Mouse (Mus musculus): ENCODE data around the gene Fbxl19. TPM values are rescaled to one million over a fixed set of nuclear protein-coding genes. Genes with fewer than 3 reads are reported as not detected.
A peak's percentile ranks its signal among the peaks of the same experiment; 100 is the strongest.

The Fbxl19 gene
- total and polyA plus RNA-seq, 3 experiments = 22.4 to 31.7 (median 28.2) TPM

DNA sequence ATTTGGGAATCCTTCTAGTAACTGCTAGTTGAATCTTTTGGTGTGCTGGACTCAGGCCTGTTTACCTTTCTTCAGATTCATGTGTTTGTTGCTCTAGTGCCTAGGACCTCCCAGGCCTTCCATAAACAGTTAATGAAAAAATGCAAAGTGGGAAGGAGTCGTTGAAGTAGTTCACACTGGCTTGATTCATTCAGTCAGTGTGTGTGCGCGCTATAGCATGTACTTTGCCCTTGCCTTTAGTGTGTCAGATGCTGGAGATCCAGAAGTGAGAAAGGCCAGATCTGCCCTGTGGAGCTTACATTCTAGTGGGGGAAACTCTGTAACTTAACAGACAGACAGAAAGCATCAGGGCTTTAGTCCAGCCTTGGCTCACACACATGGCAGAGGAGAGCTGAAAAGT lies 16.1 kb downstream of the Fbxl19 start:
- Histone ChIP-seq H3K27me3 (replicated peaks) (no peaks in the 10 kb centered on the region), H3K4me3 (replicated peaks in 1 of 3; ENCODE audit: low read depth in 2 of 3, low read length in 2 of 3, poor library complexity in 1 of 3) (no peak overlapping the region), H3K9ac (ENCODE audit: insufficient read depth, low read depth) (no peak overlapping the region), H3K4me1 (ENCODE audit: control insufficient read depth in 1 of 2, insufficient read depth in 2 of 2) (peaks cover 0 to 38% of the 10 kb centered on the region in 2 experiments; a peak in 2 of 4 replicates), H3K27ac (ENCODE audit: insufficient read depth, low read depth) (no peak overlapping the region), H3K4me2 (ENCODE audit: insufficient read depth, low read depth, poor library complexity, severe bottlenecking) (no peak overlapping the region), H3K36me3 (replicated peaks in 1 of 2; ENCODE audit: control insufficient read depth in 1 of 2, insufficient read depth in 1 of 2, low read length in 1 of 2) (peaks cover 24 to 67% of the 10 kb centered on the region in 2 experiments), H3K79me2 (replicated peaks; ENCODE audit: control insufficient read depth, extremely low read depth, insufficient read depth, poor library complexity, severe bottlenecking) (no peaks in the 10 kb centered on the region), H3K9me3 (replicated peaks; ENCODE audit: low read length) (no peaks in the 10 kb centered on the region)
- no peak for DNase-seq (ENCODE audit: extremely low read depth)
- in situ Hi-C loops (cut with MboI; ENCODE audit: low pct_ligation_motif_present, low pct_unique_long_range_greater_than_20kb, low sequenced_read_pairs) (loop anchor here (5.0 to 25.0 kb wide), 2 partner anchors 398 to 658 kb away; no protein-coding TSS in a partner anchor), dilution Hi-C loops (cut with MboI; ENCODE audit: extremely low pct_ligation_motif_present, extremely low pct_unique_long_range_greater_than_20kb, low sequenced_read_pairs) (no loop called here)
- TF ChIP-seq ELF1 (IDR thresholded peaks at IDR 0.05; ENCODE audit: low read depth, low read length) (no peak), RCOR1 (conservative IDR thresholded peaks at IDR 0.05; ENCODE audit: low read depth, low read length) (no peak), UBTF (IDR thresholded peaks at IDR 0.05; ENCODE audit: low read depth, low read length) (no peak), HCFC1 (IDR thresholded peaks at IDR 0.05; ENCODE audit: low read depth, low read length) (no peak), ZNF384 (IDR thresholded peaks at IDR 0.05; ENCODE audit: low read depth, low read length) (no peak), CHD2 (IDR thresholded peaks at IDR 0.05; ENCODE audit: low read length) (no peak), TBP (conservative IDR thresholded peaks at IDR 0.05; ENCODE audit: low read depth, low read length) (no peak), NRF1 (IDR thresholded peaks at IDR 0.05; ENCODE audit: low read depth, low read length) (no peak), EP300 (IDR thresholded peaks at IDR 0.05; ENCODE audit: low read length) (no peak), GABPA (IDR thresholded peaks at IDR 0.05; ENCODE audit: insufficient replicate concordance, low read depth, low read length) (no peak), MEF2A (IDR thresholded peaks at IDR 0.05; ENCODE audit: borderline replicate concordance, low read depth, low read length) (no peak), MXI1 (IDR thresholded peaks at IDR 0.05; ENCODE audit: low read depth, low read length) (no peak), POLR2AphosphoS2 (IDR thresholded peaks at IDR 0.05; ENCODE audit: low read depth, low read length) (no peak), MAFK (IDR thresholded peaks at IDR 0.05; ENCODE audit: insufficient replicate concordance, low read length) (no peak), CTCF (conservative IDR thresholded peaks at IDR 0.05 in 1 of 2, IDR thresholded peaks at IDR 0.05 in 1 of 2; ENCODE audit: low read depth in 2 of 2, low read length in 2 of 2) (no peak), USF2 (conservative IDR thresholded peaks at IDR 0.05; ENCODE audit: low read depth, low read length) (no peak), ZC3H11A (IDR thresholded peaks at IDR 0.05; ENCODE audit: low read depth, low read length) (no peak), USF1 (IDR thresholded peaks at IDR 0.05; ENCODE audit: low read depth, low read length) (no peak), JUN (IDR thresholded peaks at IDR 0.05; ENCODE audit: insufficient read depth, low read depth, low read length) (no peak)

DNA sequence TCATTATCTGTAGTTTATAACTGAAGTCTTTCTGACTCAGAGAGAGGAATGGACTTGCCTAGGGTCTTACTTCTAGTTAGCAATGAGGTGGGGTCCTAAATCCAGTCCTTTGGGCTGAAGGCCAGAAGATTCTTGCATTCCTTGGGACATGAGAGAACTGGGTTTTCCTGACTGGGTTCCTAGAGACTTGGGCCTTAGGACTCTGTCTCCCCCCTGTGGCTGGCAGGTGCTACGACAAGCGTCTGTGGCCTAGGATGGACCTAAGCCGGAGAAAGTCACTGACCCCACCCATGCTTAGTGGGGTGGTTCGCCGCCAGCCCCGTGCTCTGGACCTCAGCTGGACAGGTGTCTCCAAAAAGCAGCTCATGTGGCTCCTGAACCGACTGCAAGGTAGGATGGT lies 16.7 kb downstream of the Fbxl19 start:
- Histone ChIP-seq H3K4me2 (ENCODE audit: insufficient read depth, low read depth, poor library complexity, severe bottlenecking) (no peak overlapping the region), H3K36me3 (replicated peaks in 1 of 2; ENCODE audit: control insufficient read depth in 1 of 2, insufficient read depth in 1 of 2, low read length in 1 of 2) (peaks cover 24 to 67% of the 10 kb centered on the region in 2 experiments), H3K79me2 (replicated peaks; ENCODE audit: control insufficient read depth, extremely low read depth, insufficient read depth, poor library complexity, severe bottlenecking) (no peaks in the 10 kb centered on the region), H3K27me3 (replicated peaks) (no peaks in the 10 kb centered on the region), H3K27ac (ENCODE audit: insufficient read depth, low read depth) (no peak overlapping the region), H3K9ac (ENCODE audit: insufficient read depth, low read depth) (no peak overlapping the region), H3K9me3 (replicated peaks; ENCODE audit: low read length) (no peaks in the 10 kb centered on the region), H3K4me1 (ENCODE audit: control insufficient read depth in 1 of 2, insufficient read depth in 2 of 2) (peaks cover 0 to 42% of the 10 kb centered on the region in 2 experiments; a peak in 2 of 4 replicates), H3K4me3 (replicated peaks in 1 of 3; ENCODE audit: low read depth in 2 of 3, low read length in 2 of 3, poor library complexity in 1 of 3) (no peak overlapping the region)
- dilution Hi-C loops (cut with MboI; ENCODE audit: extremely low pct_ligation_motif_present, extremely low pct_unique_long_range_greater_than_20kb, low sequenced_read_pairs) (no loop called here), in situ Hi-C loops (cut with MboI; ENCODE audit: low pct_ligation_motif_present, low pct_unique_long_range_greater_than_20kb, low sequenced_read_pairs) (loop anchor here (5.0 to 25.0 kb wide), 2 partner anchors 399 to 659 kb away; no protein-coding TSS in a partner anchor)
- DNase-seq (ENCODE audit: extremely low read depth) = peak; percentile 57
- TF ChIP-seq NRF1 (IDR thresholded peaks at IDR 0.05; ENCODE audit: low read depth, low read length) = no peak
- TF ChIP-seq UBTF (IDR thresholded peaks at IDR 0.05; ENCODE audit: low read depth, low read length) = no peak
- no peak for TF ChIP-seq BHLHE40 (IDR thresholded peaks at IDR 0.05; ENCODE audit: low read depth, low read length)
- peak; percentile 85 for TF ChIP-seq RAD21 (IDR thresholded peaks at IDR 0.05; ENCODE audit: low read depth, low read length)
- TF ChIP-seq IRF4 (IDR thresholded peaks at IDR 0.05; ENCODE audit: low read depth, low read length) = no peak
- peak; percentile 88 to 93 for TF ChIP-seq CTCF (conservative IDR thresholded peaks at IDR 0.05 in 1 of 2, IDR thresholded peaks at IDR 0.05 in 1 of 2; ENCODE audit: low read depth in 2 of 2, low read length in 2 of 2)
- TF ChIP-seq SMC3 (IDR thresholded peaks at IDR 0.05; ENCODE audit: low read depth, low read length) = peak; percentile 91
- TF ChIP-seq ZC3H11A (IDR thresholded peaks at IDR 0.05; ENCODE audit: low read depth, low read length) = peak; percentile 61
- TF ChIP-seq JUND (conservative IDR thresholded peaks at IDR 0.05; ENCODE audit: low read depth, low read length) = no peak
- no peak for TF ChIP-seq JUN (IDR thresholded peaks at IDR 0.05; ENCODE audit: insufficient read depth, low read depth, low read length)
- TF ChIP-seq ETS1 (conservative IDR thresholded peaks at IDR 0.05; ENCODE audit: low read depth, low read length) = no peak
- no peak for TF ChIP-seq USF2 (conservative IDR thresholded peaks at IDR 0.05; ENCODE audit: low read depth, low read length)
- no peak for TF ChIP-seq SIN3A (IDR thresholded peaks at IDR 0.05; ENCODE audit: low read length)
- TF ChIP-seq PAX5 (IDR thresholded peaks at IDR 0.05; ENCODE audit: low read length) = no peak
- peak; percentile 17; the same call in 1 of the 2 replicates for TF ChIP-seq MYC (IDR thresholded peaks at IDR 0.05; ENCODE audit: low read depth, low read length)
- TF ChIP-seq EP300 (IDR thresholded peaks at IDR 0.05; ENCODE audit: low read length) = no peak
- no peak for TF ChIP-seq RCOR1 (conservative IDR thresholded peaks at IDR 0.05; ENCODE audit: low read depth, low read length)
- no peak for TF ChIP-seq ELF1 (IDR thresholded peaks at IDR 0.05; ENCODE audit: low read depth, low read length)
- no peak; the same call in 1 of the 2 replicates for TF ChIP-seq NELFE (IDR thresholded peaks at IDR 0.05; ENCODE audit: low read depth, low read length)
- TF ChIP-seq MXI1 (IDR thresholded peaks at IDR 0.05; ENCODE audit: low read depth, low read length) = no peak

Data from CH12.LX (cell line).